Mouse (Mus musculus): ENCODE results near the gene Prss58. TPM values are rescaled to one million over a fixed set of nuclear protein-coding genes. Genes with fewer than 3 reads are reported as not detected.

The Prss58 gene
- polyA plus RNA-seq (2015; fragmentation: Nextera tagmentation; extraction: Ambion mirVana): not detected in 2 replicates

DNA sequence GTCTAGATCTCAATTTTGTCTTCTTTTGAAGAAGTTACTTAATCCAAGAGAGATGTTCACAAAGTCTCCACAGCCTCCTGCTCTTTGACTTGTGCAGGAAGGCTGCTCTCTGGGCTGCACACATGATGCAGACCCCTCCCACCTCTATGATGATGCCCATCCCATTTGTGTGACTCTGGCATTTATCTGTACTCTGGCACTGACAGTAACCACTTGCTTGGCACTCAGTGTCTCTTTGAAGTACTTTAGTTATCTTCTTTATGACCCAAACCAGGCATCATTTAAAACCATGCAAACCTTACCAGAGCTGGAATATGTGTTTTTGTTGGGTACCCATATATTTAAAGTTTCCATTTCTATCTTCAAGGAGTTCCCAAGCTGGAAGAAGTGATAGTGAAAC, at the start of gene Prss58:
Prss58 (minus strand) TSS at position 101 of the 400 bp plus-strand sequence.
- Histone ChIP-seq H3K27me3 (replicated peaks; ENCODE audit: insufficient read depth, low read length) (no peaks in the 10 kb centered on the region), H3K27ac (ENCODE audit: low read length) (no peak within 1 kb of the TSS), H3K36me3 (ENCODE audit: insufficient read depth, low read length) (no peaks in the 10 kb centered on the region), H3K9ac (replicated peaks; ENCODE audit: low read depth) (no peak within 1 kb of the TSS), H3K9me3 (ENCODE audit: low read length) (no peaks in the 10 kb centered on the region), H3K4me2 (replicated peaks; ENCODE audit: low read depth, low read length) (no peak within 1 kb of the TSS), H3K4me1 (ENCODE audit: insufficient read depth, low read depth, low read length) (no peaks in the 10 kb centered on the region), H3K4me3 (ENCODE audit: low read depth, low read length) (no peak within 1 kb of the TSS)
- no peak for ATAC-seq
- no peak for DNase-seq (ENCODE audit: low spot score)
- TF ChIP-seq EP300 (IDR thresholded peaks at IDR 0.05): no peak
- no peak for TF ChIP-seq CTCF (IDR thresholded peaks at IDR 0.05)

DNA sequence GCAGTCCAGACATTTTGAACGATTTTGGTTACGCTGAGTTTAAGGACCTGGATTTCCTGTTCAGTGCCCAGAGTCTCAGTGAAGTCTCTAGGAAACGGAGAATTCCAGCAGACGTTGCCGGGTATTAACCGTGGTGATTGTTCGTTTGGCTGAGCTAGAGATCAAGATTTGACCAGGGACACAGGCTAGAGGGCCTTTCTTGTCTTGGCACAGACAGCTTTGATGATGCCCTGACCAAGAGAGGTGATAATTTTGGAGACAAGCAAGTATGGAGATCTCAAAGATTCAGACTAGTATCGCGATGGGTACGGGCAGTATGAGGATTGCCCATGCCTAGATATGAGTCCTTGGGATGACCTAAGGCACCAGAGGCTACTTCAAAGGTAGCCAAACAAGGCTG, 40.3 kb upstream of the Prss58 start, which contains the start of gene 1700074P13Rik:
1700074P13Rik (minus strand) TSS at position 101 of the 400 bp plus-strand sequence.
- DNase-seq (ENCODE audit: low spot score): no peak
- Histone ChIP-seq H3K4me1 (ENCODE audit: insufficient read depth, low read depth, low read length) (no peaks in the 10 kb centered on the region), H3K27me3 (replicated peaks; ENCODE audit: insufficient read depth, low read length) (no peaks in the 10 kb centered on the region), H3K4me2 (replicated peaks; ENCODE audit: low read depth, low read length) (no peak within 1 kb of the TSS), H3K9me3 (ENCODE audit: low read length) (no peaks in the 10 kb centered on the region), H3K27ac (ENCODE audit: low read length) (no peak within 1 kb of the TSS), H3K4me3 (ENCODE audit: low read depth, low read length) (no peak within 1 kb of the TSS), H3K36me3 (ENCODE audit: insufficient read depth, low read length) (no peaks in the 10 kb centered on the region), H3K9ac (replicated peaks; ENCODE audit: low read depth) (no peak within 1 kb of the TSS)
- no peak for ATAC-seq
- 90% methylated on average over 10 of the region's 10 CpGs for WGBS
- TF ChIP-seq EP300 (IDR thresholded peaks at IDR 0.05) (no peak), CTCF (IDR thresholded peaks at IDR 0.05) (no peak)

DNA sequence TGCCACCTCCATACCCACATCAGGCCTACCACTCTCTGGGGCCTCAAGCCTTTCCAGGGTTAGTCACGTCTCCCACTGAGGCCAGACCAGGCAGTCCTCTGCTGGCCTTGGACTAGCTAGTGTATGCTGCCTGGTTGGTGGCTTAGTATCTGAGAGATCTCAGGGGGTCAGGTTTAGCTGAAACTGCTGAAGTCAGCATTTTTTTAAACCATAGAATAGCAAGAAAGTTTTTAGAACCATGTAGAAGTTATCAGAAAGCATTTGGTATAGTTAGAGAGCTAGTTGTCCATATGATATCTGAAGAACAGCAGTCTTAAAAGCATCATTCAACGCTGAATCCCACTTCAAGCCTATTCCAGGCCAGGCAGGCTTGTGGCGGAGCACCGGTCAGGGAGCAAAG, 19.8 kb upstream of the Prss58 start:
- TF ChIP-seq CTCF (IDR thresholded peaks at IDR 0.05) (no peak), EP300 (IDR thresholded peaks at IDR 0.05) (no peak)
- Histone ChIP-seq H3K36me3 (ENCODE audit: insufficient read depth, low read length) (no peaks in the 10 kb centered on the region), H3K4me3 (ENCODE audit: low read depth, low read length) (no peak overlapping the region), H3K9me3 (ENCODE audit: low read length) (no peaks in the 10 kb centered on the region), H3K4me1 (ENCODE audit: insufficient read depth, low read depth, low read length) (no peaks in the 10 kb centered on the region), H3K4me2 (replicated peaks; ENCODE audit: low read depth, low read length) (no peak overlapping the region), H3K27ac (ENCODE audit: low read length) (no peak overlapping the region), H3K9ac (replicated peaks; ENCODE audit: low read depth) (no peak overlapping the region), H3K27me3 (replicated peaks; ENCODE audit: insufficient read depth, low read length) (no peaks in the 10 kb centered on the region)
- ATAC-seq (no peak), DNase-seq (ENCODE audit: low spot score) (no peak)
- 77% methylated on average over 4 of the region's 4 CpGs for WGBS

DNA sequence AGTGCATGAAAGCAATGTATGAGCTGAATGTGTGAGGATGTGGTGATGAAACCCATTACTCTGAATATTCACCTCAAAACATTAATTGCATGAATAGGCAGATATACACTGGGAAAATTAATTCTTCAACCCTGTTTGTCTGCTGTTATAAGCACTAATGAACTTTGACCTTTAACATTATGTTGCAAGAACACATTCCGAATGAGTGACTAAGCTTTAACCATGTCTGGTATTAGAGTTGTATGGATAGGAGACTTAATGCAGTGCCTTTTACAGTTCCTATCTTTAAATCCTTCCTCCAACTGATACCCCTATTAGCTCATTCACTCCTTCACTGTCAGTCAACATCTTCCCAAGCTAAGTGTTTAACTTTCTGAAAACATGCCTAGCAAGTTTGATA, 5.5 kb downstream of the Prss58 start:
- no peaks in the 10 kb centered on the region for H3K9me3 ChIP-seq (ENCODE audit: low read length)
- H3K9ac ChIP-seq (replicated peaks; ENCODE audit: low read depth): no peak overlapping the region
- no peak overlapping the region for H3K4me3 ChIP-seq (ENCODE audit: low read depth, low read length)
- WGBS: 54% methylated on average over 1 of the region's 1 CpGs
- DNase-seq (ENCODE audit: low spot score) (no peak), ATAC-seq (no peak)
- TF ChIP-seq EP300 (IDR thresholded peaks at IDR 0.05) (no peak), CTCF (IDR thresholded peaks at IDR 0.05) (no peak)
- no peaks in the 10 kb centered on the region for H3K27me3 ChIP-seq (replicated peaks; ENCODE audit: insufficient read depth, low read length)
- H3K36me3 ChIP-seq (ENCODE audit: insufficient read depth, low read length): no peaks in the 10 kb centered on the region
- H3K4me2 ChIP-seq (replicated peaks; ENCODE audit: low read depth, low read length): no peak overlapping the region
- no peak overlapping the region for H3K27ac ChIP-seq (ENCODE audit: low read length)
- no peaks in the 10 kb centered on the region for H3K4me1 ChIP-seq (ENCODE audit: insufficient read depth, low read depth, low read length)

DNA sequence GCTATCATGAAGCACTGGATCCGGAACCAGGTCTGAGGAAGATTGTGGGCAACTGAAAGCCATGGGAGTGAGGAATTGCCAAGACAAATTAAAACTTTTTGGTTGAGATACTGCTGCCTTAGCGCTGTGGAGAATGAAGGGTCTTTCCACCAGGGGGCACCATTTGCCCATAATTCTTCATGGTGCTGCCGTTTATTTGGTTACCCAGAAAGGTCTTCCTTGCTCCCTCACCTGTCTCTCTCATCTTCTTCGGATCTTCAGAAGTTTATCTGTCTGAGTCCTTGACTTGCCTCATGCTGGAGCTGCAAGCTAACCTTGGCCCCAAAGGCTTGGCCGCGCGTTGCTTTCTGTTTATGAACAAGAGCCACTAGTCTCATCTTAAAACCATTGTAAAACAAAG, 6.6 kb downstream of the Prss58 start:
- Histone ChIP-seq H3K4me1 (ENCODE audit: insufficient read depth, low read depth, low read length) (no peaks in the 10 kb centered on the region), H3K9me3 (ENCODE audit: low read length) (no peaks in the 10 kb centered on the region), H3K36me3 (ENCODE audit: insufficient read depth, low read length) (no peaks in the 10 kb centered on the region), H3K9ac (replicated peaks; ENCODE audit: low read depth) (no peak overlapping the region), H3K4me3 (ENCODE audit: low read depth, low read length) (no peak overlapping the region), H3K27ac (ENCODE audit: low read length) (no peak overlapping the region), H3K4me2 (replicated peaks; ENCODE audit: low read depth, low read length) (no peak overlapping the region), H3K27me3 (replicated peaks; ENCODE audit: insufficient read depth, low read length) (no peaks in the 10 kb centered on the region)
- no peak for ATAC-seq
- TF ChIP-seq EP300 (IDR thresholded peaks at IDR 0.05) (no peak), CTCF (IDR thresholded peaks at IDR 0.05) (peak; percentile 34)
- no peak for DNase-seq (ENCODE audit: low spot score)
- 41% methylated on average over 7 of the region's 7 CpGs for WGBS

DNA sequence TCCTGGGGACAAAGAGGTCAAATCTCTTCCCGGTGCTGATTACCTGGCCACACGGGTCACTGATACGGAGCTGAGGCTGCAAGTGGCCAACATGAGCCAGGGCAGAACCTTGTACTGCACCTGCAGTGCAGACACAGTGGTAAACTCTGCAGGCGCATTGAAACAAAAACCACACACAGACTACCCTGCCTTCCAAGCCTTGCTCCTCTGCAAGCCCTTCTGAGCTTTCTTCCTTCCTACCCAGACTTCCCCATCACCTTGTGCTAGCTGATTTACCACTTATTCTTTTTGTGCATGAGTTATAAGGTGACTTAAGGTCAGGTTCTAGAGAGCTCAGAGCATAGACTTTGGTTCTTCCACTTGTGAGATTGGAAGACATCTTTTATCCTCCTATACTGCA, 8.4 kb downstream of the Prss58 start:
- H3K9ac ChIP-seq (replicated peaks; ENCODE audit: low read depth): no peak overlapping the region
- no peaks in the 10 kb centered on the region for H3K27me3 ChIP-seq (replicated peaks; ENCODE audit: insufficient read depth, low read length)
- no peak overlapping the region for H3K4me3 ChIP-seq (ENCODE audit: low read depth, low read length)
- ATAC-seq (no peak), DNase-seq (ENCODE audit: low spot score) (no peak)
- H3K9me3 ChIP-seq (ENCODE audit: low read length): no peaks in the 10 kb centered on the region
- no peaks in the 10 kb centered on the region for H3K36me3 ChIP-seq (ENCODE audit: insufficient read depth, low read length)
- H3K27ac ChIP-seq (ENCODE audit: low read length): no peak overlapping the region
- WGBS: 74% methylated on average over 4 of the region's 4 CpGs
- H3K4me2 ChIP-seq (replicated peaks; ENCODE audit: low read depth, low read length): no peak overlapping the region
- TF ChIP-seq EP300 (IDR thresholded peaks at IDR 0.05) (no peak), CTCF (IDR thresholded peaks at IDR 0.05) (no peak)
- H3K4me1 ChIP-seq (ENCODE audit: insufficient read depth, low read depth, low read length): no peaks in the 10 kb centered on the region

DNA sequence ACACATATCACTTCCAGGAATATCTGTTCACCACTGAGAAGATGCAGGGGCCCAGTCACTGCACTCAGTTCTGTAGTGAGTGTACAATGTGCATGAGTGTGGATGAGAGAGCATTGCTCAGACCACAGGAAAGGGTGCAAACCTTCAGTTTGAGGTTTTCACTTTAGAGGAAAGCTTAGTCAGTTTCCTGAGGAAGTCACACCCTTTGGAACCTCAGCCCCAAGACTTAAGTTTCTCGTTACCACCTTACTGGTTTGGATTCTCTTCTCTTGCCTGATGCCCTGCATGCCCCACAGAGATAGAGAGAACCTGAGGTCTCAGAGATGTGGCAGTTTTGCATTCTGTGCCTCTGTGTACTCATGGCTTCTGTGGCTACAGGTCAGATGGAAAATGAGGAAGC, 9.2 kb downstream of the Prss58 start:
- WGBS: 41% methylated on average over 1 of the region's 1 CpGs
- no peak for ATAC-seq
- Histone ChIP-seq H3K9ac (replicated peaks; ENCODE audit: low read depth) (no peak overlapping the region), H3K4me2 (replicated peaks; ENCODE audit: low read depth, low read length) (no peak overlapping the region), H3K27me3 (replicated peaks; ENCODE audit: insufficient read depth, low read length) (no peaks in the 10 kb centered on the region), H3K9me3 (ENCODE audit: low read length) (no peaks in the 10 kb centered on the region), H3K36me3 (ENCODE audit: insufficient read depth, low read length) (no peaks in the 10 kb centered on the region), H3K27ac (ENCODE audit: low read length) (no peak overlapping the region), H3K4me3 (ENCODE audit: low read depth, low read length) (no peak overlapping the region), H3K4me1 (ENCODE audit: insufficient read depth, low read depth, low read length) (no peaks in the 10 kb centered on the region)
- TF ChIP-seq CTCF (IDR thresholded peaks at IDR 0.05): no peak
- TF ChIP-seq EP300 (IDR thresholded peaks at IDR 0.05): no peak
- DNase-seq (ENCODE audit: low spot score): no peak

Data from lung, postnatal 0 days (tissue).